Mouse (Mus musculus): ENCODE results near the gene Hnrnpc.
A peak's percentile ranks its signal among the peaks of the same experiment; 100 is the strongest.
"Not testable (repeated sequence)": the region's sequence is repeated elsewhere in the genome, so short reads cannot be mapped to it uniquely, and the experiment has no call there.

Hnrnpc gene

DNA sequence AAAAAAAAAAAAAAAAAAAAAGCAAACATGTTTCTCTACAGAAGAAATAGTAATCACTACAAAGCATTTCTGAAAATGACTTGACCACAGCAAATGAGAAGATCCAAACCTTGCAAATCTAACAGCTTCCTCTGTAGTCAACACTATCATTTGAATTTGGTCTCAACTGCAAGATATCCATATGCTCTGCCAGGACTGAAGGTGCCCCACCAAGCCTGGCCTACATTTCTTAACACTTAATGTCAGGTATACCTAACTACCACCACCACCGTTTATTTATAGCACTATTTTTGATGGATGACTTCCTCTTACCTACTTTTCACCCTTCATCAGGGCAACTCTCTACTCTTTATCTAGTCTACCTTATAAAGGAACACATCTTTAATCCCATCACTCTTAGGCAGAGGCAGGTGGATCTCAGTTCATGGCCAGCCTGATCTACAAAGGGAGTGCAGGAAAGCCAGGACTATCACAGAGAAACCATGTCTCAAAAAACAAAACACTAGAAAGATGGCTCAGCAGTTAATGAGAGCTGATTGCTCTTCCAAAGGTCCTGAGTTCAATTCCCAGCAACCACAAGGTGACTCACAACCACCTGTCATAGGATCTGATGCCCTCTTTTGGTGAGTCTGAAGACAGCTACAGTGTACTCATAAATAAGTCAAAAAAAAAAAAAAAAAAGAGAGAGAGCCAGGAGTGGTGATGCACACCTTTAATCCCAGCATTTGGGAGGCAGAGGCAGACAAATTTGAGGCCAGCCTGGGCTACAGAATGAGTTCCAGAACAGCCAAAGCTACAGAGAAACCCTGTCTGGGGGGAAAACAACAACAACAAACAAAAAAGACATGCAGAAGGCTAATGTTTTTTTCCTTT, 2.3 kb downstream of the Hnrnpc start:
- no peak for DNase-seq

DNA sequence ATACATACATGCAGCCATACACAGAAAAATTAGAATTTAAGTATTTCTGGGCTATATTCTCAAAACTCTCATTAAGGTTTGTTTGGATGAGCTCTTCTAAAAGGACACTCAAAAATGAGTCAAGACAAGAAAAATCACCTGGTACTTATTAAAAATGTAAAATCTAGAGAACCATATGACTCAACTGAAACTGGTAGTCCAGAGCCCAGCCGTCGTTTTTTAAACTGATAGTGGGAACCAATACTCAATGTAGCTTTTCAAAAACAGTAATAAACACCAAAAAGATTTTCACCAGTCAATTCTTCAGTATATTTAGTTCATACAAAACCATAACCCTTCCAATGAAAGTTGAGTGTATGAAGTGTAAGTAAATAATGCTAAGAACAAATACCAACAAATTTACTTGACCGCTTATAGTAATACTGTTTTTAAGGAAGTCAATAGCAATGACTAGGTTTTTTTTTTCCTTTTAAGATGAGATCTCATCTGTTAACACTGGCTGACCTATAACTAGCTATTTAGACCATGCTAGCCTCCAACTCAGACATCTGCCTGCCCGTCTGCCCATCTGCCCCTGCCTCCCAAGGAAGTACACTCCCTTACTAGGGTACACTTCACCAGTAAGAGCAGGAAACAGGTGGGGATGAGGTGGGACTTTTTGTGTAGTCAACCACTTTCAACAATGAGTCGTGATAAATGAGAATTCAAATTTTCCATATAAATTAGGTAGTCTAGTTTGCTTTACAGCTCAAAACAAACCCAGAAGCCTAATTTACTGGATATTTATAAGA, 3.5 kb downstream of the Hnrnpc start:
- no peak for DNase-seq

DNA sequence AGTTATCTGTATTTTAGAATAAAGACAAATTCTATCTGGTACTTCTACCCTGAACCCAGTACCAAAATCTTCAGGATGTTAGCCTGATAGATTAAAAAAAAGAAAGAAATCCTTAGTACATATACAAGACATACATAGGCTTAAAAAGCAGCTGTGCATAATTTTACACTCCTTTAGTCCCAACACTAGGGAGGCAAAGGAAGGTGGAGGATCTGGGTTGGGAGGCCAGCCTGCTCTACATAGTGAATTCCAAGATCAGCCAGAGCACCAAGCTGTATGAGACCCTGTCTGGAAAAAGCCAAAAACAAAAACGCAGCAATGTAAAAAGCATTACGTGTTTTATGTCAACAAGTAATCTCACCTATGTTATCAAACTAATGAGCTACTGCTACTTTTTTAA, 4.3 kb downstream of the Hnrnpc start:
- DNase-seq: no peak

DNA sequence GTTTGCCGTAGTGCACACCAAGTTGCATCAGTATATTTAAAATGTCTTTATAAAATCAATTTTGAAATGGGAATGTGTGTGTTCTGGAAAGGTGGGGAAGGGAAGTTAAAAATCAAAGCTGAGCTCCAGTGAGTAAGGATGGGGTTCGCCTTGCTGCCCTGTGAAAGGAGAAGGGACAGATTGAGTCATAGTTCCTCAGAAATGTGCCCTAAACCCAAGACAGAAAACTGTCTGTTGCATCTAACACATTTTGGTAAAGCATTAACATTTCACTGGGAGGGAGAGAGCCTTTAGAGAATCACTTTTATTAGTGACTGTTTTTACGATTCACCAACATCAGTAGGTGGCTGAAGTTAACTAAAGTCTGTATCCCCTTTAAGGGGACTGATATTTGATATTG, 5.4 kb downstream of the Hnrnpc start:
- DNase-seq: not testable (repeated sequence)

DNA sequence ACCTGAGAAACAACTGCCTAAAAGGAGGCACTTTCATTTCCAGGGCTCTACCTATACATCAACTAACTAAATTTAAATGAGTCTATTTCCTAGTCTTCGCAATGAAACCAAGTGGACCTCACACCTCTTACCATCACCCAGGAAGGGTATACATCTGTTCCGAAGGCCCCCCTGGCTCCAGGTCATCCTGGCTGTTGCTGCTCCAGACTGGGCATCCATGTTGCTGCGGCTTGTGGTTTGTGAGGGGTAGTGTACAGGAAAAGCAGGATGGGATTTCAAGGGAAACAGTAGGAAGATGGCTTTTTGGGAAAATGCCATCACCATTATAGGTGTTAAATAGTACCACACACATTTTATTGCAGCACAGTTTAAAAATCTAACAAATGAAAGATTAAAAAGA, 6.6 kb downstream of the Hnrnpc start:
- not testable (repeated sequence) for DNase-seq

DNA sequence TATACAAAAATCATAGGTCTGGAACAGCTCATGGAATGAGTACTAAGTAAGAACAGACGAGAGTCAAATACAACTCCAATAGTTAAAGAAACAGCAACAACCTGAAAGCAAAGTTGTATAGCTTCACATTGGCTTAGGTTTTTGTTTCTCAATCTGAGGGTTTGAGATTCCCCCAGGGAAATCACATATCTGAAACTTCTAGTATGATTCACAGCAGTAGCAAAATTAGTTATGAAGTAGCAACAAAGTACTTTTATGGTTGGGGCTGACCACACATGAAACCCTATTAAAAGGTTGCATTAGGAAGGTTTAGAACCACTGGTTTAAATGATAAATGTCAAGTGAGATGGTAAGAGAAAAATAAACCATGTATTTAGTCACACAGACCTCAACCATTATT, 9.3 kb downstream of the Hnrnpc start:
- no peak for DNase-seq

DNA sequence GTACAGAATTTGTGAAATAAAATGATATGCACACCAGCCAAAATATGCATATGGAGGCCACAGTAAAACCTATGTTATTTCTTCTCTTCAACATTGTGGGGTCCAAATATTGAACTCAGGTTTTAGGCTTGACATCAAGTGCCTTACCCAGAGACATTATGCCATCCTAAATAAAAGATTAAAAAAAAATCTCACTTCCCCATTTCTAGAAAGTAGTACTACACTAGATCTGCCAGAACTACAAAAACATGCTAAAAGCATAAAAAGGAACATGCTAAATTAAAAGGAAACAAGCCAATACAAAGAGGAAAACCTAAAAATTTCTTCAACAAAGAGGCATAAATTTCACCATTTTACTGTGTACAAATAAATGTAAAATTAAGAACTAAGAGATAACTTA, 20.7 kb downstream of the Hnrnpc start:
- no peak for DNase-seq

DNA sequence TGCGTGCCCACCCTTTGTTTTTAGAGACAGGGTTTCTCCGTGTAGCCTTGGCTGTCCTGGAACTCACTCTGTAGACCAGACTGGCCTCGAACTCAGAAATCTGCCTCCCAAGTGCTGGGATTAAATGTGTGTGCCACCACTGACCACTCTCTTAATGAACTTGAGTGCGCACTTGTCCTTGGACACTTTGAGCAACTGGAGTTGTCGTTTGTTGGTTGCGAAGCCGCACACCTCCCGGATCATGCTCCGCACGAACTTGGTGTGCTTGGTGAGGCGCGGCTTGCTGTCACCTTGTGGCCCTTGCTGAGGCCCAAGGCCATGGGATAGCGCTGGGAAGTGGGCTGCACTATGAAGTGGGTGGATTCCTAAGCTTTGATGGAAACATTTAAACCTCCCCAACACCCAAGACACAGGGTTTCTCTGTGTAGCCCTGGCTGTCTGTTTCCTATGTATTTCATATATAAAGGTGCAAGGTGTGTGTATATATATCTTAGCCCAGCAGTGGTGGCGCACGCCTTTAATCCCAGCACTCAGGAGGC, 32.2 kb downstream of the Hnrnpc start:
- DNase-seq: no peak

DNA sequence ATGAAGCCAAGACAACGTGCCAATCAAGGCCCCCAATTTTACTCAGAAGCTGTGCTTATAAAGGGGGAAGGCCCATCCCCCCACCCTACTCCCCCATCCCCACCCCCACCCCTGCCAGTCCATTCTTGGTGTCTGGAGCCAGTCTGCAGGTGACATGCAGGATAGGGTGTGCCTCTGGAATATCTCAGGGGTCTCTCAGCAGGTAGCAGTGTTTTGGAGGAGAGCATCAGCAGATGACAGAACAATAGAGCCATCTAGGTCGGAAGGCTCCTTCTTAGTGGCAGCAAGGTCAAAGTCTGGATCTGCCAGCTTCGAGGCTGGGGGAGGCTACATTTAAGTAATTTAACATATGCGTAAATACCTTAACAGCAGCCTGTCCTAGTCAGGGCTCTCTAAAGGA, 37.7 kb downstream of the Hnrnpc start:
- DNase-seq: no peak

DNA sequence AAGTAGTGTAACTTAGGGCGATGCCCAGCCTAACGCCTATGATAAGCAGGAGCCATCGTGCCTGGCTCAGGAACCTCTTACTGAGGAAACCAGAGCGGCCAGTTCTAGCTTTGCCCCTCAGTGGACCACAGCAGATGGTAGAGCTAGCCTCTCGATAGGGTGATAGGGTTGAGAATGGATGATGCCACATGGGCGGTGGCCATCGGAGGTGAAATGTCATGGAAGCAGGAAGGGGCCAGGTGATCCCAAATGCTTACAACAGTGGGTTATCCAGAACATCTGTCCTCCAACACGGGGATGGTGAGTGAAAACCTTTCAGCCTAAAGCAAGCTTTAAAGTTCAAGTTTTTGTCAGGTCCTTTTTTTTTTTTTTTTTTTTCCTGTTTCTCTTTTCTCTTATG, 42.0 kb downstream of the Hnrnpc start:
- DNase-seq: no peak

DNA sequence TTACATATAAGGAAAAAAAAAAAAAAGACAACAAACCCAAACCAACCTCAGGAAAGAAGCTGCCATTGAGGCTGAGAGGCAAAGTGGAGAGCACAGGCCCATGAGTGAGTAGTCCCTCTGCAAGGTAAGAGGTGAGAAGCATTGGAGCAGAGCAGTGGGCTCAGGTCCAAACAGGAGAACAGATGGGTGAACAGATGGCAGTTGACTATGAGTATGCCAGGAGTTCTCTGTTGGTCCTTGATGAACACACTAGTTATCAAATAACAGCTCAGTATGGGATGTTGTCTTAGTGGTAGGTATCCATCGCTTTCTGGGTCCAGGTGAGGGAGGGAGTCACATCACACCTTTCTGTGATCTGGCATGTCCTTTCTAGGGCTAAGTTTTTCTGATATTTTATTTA, 43.0 kb downstream of the Hnrnpc start:
- no peak for DNase-seq

DNA sequence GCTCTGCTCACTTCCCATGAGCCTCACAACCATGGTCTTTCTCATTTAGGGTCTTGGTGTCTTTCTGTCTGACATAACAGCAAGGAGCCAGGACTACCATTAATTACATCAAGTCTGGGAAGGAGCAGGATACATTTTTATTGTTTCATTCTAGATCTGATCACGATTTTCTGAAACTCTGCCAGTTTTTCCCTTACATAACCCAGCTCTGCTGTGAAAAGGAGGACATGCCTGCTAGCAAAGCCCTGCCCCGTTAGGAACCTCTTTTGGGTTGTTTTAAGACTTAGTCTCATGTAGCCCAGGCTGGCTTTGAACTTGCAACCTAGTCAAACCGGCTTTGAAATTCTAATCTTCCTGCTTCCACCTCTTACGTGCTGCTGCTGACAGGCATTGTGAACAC, 43.8 kb downstream of the Hnrnpc start:
- no peak for DNase-seq

DNA sequence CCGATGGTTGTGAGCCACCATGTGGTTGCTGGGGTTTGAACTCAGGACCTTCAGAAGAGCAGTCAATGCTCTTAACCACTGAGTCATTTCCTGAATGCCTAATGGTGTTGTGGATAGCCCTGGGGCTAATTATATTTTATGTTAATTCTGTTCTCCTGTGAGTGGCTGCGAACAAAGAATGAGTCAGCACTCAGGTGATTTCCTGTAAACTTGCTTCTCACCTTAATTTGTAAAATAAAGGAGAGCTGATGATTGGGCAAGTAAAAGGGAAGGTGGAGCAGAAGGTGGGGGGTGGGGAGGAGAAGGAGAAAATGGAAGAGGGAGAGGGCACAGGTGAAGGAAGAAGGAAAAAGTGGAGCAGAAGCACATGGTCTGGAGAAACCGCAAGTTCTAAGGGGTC, 51.1 kb downstream of the Hnrnpc start:
- not testable (repeated sequence) for DNase-seq

DNA sequence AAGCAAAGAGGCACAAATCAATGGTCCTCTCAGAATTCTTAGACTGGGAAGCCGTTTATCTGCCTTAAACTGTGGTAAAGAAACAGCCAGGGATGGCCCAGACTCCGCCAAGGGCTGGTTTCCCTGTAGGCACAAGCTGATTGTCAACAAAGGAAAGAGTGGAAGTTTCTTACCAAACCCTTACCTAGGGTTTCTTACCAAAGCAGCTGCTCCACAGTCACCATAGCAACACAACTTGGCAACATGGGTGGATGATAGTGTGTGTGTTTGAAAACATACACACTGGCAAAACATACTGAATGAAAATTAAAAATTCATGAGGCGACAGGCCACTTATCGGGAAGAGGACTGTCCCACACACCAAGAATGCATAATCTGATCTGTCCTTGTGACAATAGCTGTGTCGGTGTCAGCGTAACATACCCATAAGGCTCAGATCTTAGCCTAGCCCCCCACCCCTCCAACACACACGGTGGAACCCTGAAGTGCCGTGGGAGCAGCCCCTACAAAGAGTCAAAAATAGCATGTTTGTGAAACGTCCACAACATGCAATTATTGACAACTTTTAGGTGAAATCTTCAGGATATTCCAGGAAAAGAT, 57.8 kb downstream of the Hnrnpc start:
- no peak for DNase-seq

DNA sequence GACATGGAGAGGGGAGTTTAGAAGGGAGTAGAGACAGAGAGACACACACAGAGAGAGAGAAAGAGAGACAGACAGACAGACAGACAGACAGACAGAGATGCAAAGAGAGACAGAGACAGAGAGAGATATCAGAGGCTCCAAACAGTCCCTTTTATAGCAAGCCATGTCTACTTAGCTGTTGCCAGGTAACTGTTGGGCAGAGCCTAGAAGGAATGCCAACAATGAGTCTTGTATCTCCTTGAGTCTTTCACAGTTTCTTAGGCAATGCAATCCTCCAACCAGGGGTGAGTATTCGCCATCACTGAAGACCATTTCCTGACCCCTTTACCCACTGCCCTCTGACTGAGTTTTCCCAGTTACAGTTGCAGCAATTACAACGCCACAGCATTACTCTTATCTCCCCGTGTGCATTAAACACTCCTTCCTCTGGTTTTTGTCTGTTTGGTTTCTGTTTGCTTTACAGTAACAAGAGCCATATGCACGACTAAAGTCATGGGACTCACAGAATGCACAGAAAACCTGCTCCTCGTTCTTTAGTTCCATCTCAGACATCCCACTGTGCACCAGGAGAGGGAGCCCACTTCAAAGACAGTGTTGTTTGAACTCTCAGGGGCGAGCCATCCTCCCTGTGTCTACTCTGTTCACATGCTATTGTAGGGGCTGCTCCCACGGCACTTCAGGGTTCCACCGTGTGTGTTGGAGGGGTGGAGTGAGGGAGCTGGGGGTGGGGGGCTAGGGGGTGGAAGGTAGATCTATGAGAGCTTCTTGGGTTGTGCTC, 58.7 kb downstream of the Hnrnpc start:
- DNase-seq: peak in 1 of 2 experiments; percentile 21

DNA sequence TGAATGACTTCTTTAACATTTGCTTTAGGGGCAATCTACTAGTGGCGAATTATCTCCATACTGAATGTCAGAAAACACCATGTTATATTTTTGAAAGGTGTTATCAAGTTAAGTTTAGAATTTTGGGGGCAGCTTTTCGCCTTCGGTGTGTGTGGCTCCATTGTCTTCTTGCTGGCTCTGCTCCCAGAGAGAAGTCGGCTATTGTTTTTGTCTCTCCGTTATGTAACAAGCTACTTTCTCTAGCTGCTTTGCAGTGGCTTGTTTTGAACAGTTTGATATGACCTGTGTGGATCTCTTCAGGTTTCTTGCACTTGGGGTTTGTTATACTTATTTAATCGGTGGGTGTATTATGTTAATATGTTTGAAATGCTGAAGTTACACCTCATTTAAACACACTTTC, 60.4 kb downstream of the Hnrnpc start:
- no peak for DNase-seq

DNA sequence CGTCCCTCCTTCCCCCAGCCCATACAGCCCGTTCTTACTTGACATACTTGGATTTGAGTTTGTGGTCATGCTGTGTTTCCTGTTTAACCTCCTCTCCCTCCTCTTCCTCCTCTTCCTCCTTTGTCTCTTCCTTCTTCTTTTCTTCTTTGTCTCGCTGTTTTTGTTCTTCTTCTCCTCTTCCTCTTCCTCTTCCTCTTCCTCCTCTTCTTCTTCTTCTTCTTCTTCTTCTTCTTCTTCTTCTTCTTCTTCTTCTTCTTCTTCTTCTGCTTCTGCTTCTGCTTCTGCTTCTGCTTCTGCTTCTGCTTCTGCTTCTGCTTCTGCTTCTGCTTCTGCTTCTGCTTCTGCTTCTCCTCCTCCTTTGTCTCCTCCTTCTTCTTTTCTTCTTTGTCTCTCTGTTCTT, 61.5 kb downstream of the Hnrnpc start, which contains the start of gene Olfr221:
TSS of gene Olfr221 (minus strand) at position 101 of the 400 bp plus-strand sequence.
- not testable (repeated sequence) for DNase-seq

DNA sequence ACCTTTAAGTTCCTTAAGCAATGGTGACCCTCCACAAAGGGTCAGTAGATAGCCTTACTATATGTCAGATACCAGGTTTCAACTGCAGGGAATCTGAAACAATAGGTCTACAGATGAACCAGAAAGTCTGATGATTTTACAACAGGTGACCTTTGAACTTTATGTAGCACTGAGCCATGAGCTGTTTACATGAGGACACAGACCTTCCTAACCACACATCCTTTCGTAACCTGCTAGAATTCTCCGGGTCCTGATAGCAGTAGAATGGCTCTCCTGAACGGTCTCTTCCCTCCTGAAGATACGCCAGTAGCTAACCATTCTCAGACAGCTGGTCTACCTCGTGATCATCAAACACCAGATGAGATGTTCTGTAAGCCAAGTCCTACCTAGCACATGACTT, 64.5 kb downstream of the Hnrnpc start:
- DNase-seq: no peak

DNA sequence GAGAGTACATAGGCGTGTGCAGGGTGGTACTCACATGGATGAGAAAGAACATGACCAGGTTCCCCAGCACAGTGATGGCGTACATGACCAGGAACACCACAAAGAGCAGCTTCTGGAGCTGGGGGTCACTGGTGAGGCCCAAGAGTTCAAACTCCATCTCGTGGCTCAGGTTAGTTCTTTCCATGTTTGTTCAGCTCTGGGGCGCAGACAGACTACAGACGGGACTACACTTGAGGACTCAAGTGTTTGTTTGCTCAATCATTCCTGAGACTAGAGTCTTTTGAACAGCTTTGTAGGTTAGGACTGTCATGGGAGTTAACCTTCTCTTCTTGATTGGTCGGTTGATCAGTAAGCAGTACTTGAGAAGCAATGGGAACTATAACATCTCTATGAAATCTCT, 67.9 kb downstream of the Hnrnpc start:
- no peak for DNase-seq

DNA sequence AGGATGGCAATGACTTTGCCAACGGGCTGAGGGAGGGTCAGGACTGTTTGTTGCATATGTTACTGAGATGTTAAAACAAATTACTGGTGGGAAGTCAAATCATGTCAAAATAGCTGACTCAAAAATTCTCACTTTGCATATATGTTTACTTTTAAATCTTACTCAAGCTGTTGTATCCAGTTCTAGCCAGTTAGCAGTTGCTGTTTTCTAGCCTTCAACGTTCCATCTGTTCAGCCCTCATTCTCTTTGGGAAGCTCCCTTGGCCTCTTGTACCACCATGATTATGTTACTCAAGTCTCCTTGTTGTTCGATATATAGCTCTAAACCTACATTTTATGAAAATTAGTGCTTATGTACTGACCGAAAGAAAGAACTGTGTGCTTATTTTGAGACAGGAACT, 77.5 kb downstream of the Hnrnpc start:
- no peak for DNase-seq

DNA sequence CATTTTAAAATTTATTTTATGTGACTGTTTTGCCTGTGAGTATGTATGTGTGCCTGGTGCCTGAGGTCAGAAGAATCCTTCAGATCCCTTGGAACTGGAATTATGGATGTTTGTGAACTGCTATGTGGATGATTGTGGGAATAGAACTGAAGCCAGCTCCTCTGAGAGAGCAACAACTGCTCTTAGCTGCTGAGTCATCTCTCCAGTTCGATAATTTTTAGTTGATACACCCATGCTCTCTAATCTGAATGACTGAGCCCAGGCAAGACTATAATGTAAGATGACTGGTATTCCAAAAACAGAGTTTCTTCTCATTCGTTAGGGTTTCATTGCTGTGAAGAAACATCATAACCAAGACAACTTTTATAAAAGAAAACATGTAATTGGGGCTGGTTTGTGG, 79.7 kb downstream of the Hnrnpc start:
- DNase-seq: no peak
